Mouse (Mus musculus) ovary, postnatal 10 days (tissue): ENCODE data around the gene Cfap299.
A peak's percentile ranks its signal among the peaks of the same experiment; 100 is the strongest.
"Not testable (repeated sequence)": the region's sequence is repeated elsewhere in the genome, so short reads cannot be mapped to it uniquely, and the experiment has no call there.

Source experiments
- DNase-seq: peaks from one replicate; pipeline ENCODE4 v3.0.0; 2022; ENCODE audit warnings: low spot score

Cfap299 gene

DNA sequence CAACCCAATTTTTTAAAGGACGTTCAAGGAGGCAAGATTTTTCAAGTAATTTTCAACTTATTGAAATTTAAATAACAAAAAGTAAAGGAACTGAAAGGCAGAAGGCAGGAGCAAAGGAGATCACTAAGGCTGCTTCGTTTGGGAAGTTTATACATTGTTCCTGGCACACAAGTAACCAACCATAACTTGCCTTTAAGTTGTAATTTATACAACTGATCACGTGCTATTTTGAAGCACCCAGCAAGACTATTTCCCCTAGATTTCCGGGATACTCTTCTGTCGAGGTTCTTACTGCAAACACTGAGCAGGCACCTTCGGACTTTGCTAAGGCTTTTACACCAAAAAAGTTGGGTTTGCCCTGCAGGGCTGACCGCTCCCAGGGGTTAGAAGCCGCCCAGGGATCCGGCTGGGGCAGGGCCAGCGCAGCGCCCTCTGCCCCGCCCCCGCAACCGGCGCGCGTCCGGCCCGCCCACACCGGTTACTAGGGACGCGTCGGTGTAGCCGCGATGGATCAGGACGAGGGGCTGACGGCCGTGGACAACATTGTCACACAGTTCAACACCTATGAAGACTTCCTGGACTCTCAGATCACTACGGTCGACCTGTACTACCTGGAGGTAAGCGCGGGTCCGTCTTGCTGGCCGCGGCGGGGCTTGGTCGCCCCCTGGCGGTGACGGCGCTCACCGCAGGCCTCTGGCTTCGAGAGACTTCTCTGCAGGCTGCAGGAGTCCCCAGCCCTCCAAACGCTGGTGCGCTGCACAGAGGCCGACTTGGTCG lies at the start of gene Cfap299:
TSS of gene Cfap299 (plus strand) at position 457 of the 777 bp plus-strand sequence.
- peak; percentile 73 for DNase-seq

DNA sequence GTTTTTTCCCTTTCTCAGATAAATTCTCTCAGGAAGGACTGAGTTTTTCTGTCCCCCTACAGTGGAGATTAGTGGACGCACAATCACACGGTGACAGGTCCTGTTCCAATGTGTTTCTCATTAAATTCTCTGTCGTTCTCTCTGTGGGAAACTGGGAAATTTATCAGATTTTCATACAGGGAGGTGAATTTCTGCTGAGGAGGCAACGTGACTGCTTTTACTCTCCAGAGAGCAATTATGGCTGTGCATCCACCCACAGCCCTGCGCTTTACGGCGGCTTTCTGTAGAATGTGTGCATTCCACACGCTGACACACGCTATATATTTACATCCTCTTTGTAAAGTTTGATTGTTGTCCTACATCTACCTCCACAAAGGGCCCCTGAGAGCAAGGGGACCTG lies 47.1 kb upstream of the Cfap299 start:
- DNase-seq, result no peak

DNA sequence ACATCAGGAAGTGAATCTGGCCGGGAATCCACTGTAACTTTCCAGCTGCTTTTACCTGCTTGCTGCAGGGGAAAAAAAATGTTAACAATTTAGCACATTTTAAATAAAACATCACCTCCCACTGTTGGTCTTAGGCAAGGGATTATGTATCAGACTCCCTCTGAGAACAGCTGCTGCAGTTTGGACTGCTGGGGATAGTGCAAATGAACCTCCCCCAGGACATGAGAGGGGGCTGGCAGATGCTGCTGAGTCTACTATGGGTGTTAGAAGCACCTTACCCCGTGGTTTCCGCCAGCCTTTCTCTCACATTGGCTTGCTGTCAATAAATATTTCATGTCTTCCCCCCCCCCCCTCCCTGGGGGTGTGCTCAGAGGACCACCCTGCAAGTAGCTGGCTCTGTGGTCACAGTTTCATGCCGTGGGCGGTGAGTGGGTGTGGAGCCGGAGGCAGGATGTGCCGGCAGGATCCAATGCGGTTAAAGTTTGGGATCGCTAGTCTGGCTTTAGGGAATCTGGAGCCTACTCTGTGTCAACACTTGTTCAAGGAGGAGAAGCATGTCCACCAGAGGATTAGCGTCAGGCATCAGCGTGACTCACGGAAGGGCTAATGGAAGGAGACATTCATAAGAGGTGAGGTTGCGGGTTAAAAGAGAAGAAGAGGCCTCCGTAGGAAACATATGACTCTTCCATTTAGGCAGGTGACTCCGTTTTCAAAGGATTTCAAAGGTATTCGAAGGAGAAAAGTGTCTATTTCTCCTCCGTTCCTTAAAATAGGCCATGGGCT lies 45.2 kb upstream of the Cfap299 start:
- DNase-seq, result no peak

DNA sequence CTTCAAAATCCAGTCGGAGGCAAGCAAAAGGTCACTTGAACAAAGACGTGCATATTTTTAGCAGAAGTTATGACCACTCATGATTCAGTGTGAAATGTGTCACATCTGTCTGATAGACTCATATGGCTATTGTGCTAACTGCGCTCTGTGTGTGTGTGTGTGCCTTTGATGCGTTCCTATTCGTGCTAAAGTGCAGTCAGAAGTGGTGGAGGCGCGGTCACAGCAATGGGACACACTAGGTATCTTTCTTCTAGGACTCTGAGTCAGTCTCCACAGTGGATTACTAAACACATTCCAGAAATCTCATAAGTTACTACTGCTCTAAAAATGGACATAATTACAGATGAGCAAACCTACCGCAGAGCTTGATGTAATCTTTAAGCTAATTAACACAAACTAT lies 38.5 kb upstream of the Cfap299 start:
- DNase-seq, result no peak

- DNase-seq, result no peak
These were observed 36.6 kb upstream of the Cfap299 start for GRCm38 (mm10) chr5:98292388-98293048.

- no peak for DNase-seq
These were observed 35.9 kb upstream of the Cfap299 start for GRCm38 (mm10) chr5:98293049-98293715.

DNA sequence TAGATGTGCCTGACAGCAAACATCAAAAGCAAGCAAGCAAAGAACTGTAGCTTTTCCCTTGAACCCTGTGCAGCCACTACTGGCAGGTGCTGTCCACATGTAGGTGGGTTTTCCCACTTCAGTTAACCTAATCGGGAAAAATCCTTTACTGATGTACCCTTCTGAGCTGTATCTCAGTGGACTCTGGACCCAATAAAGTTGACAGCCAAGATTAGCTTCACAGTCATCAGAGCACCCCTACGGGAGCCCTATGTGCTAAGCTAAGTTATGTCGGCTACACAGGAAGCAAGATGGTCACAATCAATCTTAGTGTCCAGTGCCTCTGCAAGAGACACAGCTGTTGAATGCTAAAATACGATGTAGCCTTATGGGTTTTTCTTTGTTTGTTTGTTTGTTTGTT lies 29.0 kb upstream of the Cfap299 start:
- DNase-seq, result no peak

GRCm38 (mm10) chr5:98305673-98306072 lies 23.4 kb upstream of the Cfap299 start:
- no peak for DNase-seq

GRCm38 (mm10) chr5:98306528-98306927 lies 22.6 kb upstream of the Cfap299 start:
- DNase-seq, result no peak

DNA sequence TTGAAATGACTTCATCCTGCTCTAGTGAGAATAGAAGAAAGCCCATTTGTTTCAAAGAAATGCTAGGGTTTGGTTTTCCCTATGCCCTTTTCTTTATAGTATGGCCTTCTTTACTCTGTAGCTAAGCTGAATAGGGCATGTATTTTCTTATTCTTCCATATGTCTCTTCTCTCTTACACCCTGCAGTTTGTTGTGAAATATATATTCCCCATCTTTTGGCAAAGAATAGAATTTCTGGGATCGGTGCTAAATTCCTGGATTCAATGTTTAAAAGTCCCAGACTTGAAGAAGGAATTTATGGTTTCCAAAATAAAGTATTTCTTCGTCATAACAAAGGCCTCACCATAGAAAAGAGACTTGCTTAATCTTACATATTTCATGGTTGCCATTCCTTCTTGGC lies 2.5 kb upstream of the Cfap299 start:
- DNase-seq, result no peak

DNA sequence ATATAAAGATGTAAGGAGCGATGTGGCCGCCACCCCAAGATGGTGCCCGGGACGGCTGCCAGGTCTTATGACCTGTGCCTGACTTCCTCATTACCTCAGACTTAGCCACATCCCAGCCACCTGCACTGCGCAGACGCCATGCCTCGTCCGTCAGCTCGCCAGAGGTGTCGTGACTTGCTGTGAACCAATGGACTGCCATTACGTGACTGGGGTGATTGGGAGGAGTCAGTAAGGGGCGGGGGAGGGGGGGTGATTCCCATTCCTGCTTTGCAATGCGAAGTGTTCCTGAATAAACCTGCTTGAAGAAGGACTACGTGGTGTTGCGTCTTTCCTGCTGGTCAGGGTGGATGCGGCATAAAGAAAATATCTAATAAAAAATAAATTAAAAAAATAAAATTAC lies 14.6 kb downstream of the Cfap299 start:
- not testable (repeated sequence) for DNase-seq

DNA sequence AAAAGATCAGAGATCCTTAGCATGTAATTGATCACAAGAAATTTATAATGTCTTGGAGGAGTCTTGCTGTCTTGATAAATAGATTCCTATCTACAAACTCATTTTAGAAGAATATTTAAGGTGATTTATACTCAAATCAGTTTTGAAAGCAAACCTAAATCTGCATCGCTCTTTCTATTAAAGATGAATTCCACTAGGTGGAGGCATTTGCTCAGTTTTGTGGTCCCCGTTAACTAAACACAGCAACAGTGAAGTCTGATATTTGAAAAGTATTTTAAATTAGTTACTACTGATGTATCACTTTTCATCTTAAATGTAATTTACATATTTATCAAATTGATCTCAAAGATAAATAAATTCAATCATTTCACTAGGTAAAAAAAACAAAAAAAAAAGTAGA lies 15.5 kb downstream of the Cfap299 start:
- no peak for DNase-seq

- no peak for DNase-seq
These were observed 17.0 kb downstream of the Cfap299 start for GRCm38 (mm10) chr5:98346067-98346466.

GRCm38 (mm10) chr5:98348605-98349004 lies 19.5 kb downstream of the Cfap299 start:
- peak; percentile 58 for DNase-seq

GRCm38 (mm10) chr5:98359912-98360311 lies 30.8 kb downstream of the Cfap299 start:
- DNase-seq, result no peak

DNA sequence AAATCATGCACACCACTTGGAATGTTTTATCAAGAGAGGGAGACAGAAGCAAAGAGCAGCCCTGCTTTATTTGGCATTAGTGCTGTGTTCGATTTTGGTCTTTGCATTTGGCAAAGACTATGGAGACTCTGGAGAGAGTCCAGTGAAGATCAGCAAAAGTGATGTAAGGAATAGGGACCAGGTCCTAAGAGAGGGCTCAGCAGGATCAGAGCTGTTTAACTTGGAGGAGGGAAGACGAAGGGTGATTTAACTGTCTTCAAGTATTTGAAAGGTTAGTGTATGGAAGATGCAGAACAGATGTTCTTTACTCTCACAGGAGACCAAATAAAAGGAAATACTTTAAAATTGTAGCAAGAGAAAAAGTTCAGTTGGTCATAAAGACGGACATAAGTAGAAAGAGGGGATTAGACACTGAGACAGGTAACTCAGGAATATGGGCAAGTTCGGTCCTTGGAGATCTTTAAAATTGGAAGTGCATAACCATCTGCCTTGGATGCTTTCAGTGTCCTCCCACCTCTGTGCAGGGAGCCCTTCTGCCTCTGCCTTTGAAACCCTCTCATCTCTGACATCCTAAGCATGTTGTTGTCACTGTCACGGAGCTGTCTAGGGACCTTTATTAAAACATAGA lies 31.8 kb downstream of the Cfap299 start:
- DNase-seq, result no peak

GRCm38 (mm10) chr5:98363428-98363827 lies 34.3 kb downstream of the Cfap299 start:
- no peak for DNase-seq

DNA sequence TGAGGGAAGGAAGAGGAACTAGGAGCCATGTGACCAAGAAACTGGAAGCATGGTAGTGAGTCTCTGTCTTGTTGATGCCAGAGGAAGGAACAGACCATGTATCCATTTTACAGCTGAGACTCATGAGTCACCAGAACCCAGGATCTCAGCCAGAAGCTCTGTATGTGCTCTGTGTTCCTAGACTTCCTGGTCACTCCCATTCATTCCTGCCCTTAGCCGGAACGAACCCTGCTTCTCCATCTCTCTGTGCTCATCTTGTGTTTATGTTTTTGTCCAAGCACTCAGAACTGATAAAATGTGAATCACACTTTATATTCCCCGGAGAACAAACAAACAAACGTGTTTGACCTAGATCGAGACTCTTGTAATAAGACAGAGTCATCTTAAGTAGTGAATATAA lies 36.2 kb downstream of the Cfap299 start:
- DNase-seq, result no peak

- no peak for DNase-seq
These were observed 39.7 kb downstream of the Cfap299 start for GRCm38 (mm10) chr5:98368822-98369221.

GRCm38 (mm10) chr5:98369426-98369825 lies 40.3 kb downstream of the Cfap299 start:
- no peak for DNase-seq

DNA sequence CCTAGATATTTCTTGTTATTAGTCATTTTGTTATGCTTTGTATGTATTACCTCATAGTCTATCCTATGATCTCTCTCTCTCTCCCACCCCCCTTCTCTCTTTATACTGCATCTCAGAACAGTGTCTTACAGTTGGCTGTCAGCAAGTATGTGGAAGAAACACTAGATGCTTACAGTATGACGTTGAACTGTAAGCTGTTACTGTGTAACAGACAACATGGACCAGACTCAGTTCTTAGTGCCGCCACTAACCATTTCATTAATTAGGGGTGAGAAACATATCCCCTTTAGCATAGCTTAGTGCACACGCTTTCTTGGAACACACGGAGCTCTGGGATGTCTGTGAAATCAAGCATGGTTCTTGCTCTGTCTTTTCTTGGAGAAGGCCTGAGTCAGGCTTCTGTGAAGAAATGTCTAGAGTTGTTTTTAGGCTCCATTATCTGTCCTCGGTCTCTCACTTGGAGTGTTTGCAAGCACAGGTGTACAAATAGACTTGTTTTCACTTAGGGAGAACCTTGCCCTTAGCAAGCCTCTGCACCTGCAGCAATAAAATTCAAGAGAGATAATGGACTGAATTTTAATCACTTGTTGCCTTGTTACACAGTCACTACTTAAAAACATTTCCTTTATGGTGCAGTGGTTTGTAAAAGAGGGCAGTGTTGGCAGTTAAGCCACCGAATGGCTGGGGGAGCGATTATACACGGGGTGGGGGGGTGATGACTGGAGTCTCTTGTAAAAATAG lies 47.1 kb downstream of the Cfap299 start:
- DNase-seq, result no peak
